21 mouse cellular contexts compared by ENCODE assay signal in the genomic region with DNA sequence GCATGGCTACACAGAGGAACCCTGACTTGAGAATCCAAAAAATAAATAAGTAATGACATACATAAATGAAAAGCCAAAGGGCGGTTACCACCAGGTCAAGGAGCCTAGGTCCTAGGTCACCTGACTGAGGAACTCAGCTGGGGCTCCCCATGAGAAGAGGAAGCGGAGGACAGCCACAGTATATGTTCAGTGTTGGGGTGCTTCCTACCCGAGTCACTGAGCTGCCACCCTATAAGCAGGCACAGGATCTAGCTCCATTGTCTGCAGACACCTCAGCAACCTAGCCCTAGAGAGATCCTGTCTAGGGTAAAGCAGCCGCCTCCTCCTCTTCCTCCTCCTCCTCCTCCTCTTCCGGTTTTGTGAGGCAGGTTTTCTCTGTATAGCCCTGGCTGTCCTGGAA. TPM values are rescaled to one million over a fixed set of nuclear protein-coding genes. Genes with fewer than 3 reads are reported as not detected.
DNase-seq lines count a peak whose midpoint lies in the region; ATAC-seq and TF ChIP-seq lines count a peak whose summit lies in the region.
"Had no signal": no experiment of that assay in that cellular context is flagged by ENCODE, and none has a peak within 500 bp of the region (broad histone marks: within the 10 kb centered on the region; RNA-seq: fewer than 3 reads in every experiment).

No protein-coding gene starts in this region.

- WGBS in thymus, adult 2 months: 50% methylated on average over 5 of the region's 5 CpGs

- TF ChIP-seq POLR2A in thymus, adult 2 months (IDR thresholded peaks at IDR 0.05; ENCODE audit: control insufficient read depth, extremely low read depth, insufficient read depth, low read length, poor library complexity): no peak

- peak; percentile 73 for ATAC-seq in CD4-positive, CD25-positive, alpha-beta regulatory T cell, adult 4 months
- ATAC-seq: forebrain, embryonic 13.5 days; hindbrain, postnatal 0 days; liver, postnatal 0 days had no signal

- H3K4me3 ChIP-seq in thymus, adult 2 months (ENCODE audit: control insufficient read depth, insufficient read depth, low read length): no peak overlapping the region
- H3K4me3 ChIP-seq: embryonic facial prominence, embryonic 12.5 days; erythroblast, embryonic 14.5 days; forebrain, embryonic 13.5 days had no signal

- no peak for DNase-seq in thymus, adult 2 months
- no peak for DNase-seq in thymus, postnatal 4 days
- DNase-seq in induced T-regulatory cell, adult 2 months (ENCODE audit: low read depth): peak; percentile 22
- peak; percentile 33 for DNase-seq in thymus, postnatal 25 days
- no peak for DNase-seq in kidney, adult 9 months
- DNase-seq in layer of hippocampus, postnatal 10 days (ENCODE audit: low spot score in 2 of 2): no peak
- DNase-seq: adrenal gland, adult 2 months; cerebellum, adult 9-10 months; gastrocnemius, postnatal 10 days; heart, adult 18-20 months; heart, postnatal 4 days; kidney, adult 18-20 months; kidney, postnatal 10 days; left cerebral cortex, postnatal 4 days; liver, postnatal 0 days; lung, postnatal 10 days had no signal

- no peaks in the 10 kb centered on the region for H3K36me3 ChIP-seq in thymus, adult 2 months (ENCODE audit: control insufficient read depth, insufficient read depth, low read length)

- no peak for TF ChIP-seq CTCF in thymus, adult 2 months (IDR thresholded peaks at IDR 0.05; ENCODE audit: borderline replicate concordance, control insufficient read depth, extremely low read depth, insufficient read depth, low read length, poor library complexity)

- no peaks in the 10 kb centered on the region for H3K27me3 ChIP-seq in thymus, adult 2 months (ENCODE audit: control insufficient read depth, insufficient read depth, low read length)
- H3K27me3 ChIP-seq: embryonic facial prominence, embryonic 12.5 days had no signal

- H3K27ac ChIP-seq in thymus, adult 2 months (ENCODE audit: control insufficient read depth, insufficient read depth, low read length): peak overlapping the region; percentile 79
- H3K27ac ChIP-seq: embryonic facial prominence, embryonic 12.5 days; forebrain, embryonic 13.5 days; hindbrain, postnatal 0 days had no signal

- peaks cover 31% of the 10 kb centered on the region for H3K4me1 ChIP-seq in thymus, adult 2 months (replicated peaks; ENCODE audit: control insufficient read depth, insufficient read depth, low read length)

RNA-seq across cellular contexts. Expression of gene Foxp4, which starts 41.3 kb away (rescaled TPM):
- 194 and 212 TPM in 2 replicates for polyA plus RNA-seq in thymus, adult 2 months (2012; rRNA removed)
- 1 to 10 TPM; 2.1 to 4.4 TPM for polyA plus RNA-seq in CD4-positive, CD25-positive, alpha-beta regulatory T cell, adult 4 months (2017; shearing (Covaris generic))
- total RNA-seq in layer of hippocampus, postnatal 10 days (2021): 10 to 100 TPM; 51.1 to 57.6 TPM

RNA-seq across cellular contexts. Expression of gene Mdfi, which starts 48.6 kb away (rescaled TPM):
- 18.9 and 19.8 TPM in 2 replicates for polyA plus RNA-seq in thymus, adult 2 months (2012; rRNA removed)
- polyA plus RNA-seq in CD4-positive, CD25-positive, alpha-beta regulatory T cell, adult 4 months (2017; shearing (Covaris generic)): not detected
- total RNA-seq in layer of hippocampus, postnatal 10 days (2021): 1 to 10 TPM; 1.3 to 2.0 TPM

Comparison
In these comparisons a context has a peak if more than half of its experiments do, and no peak if none do; other contexts are left out.
1. DNase-seq: peak in induced T-regulatory cell, adult 2 months (single experiment) and thymus, postnatal 25 days (single experiment); none in thymus, adult 2 months (single experiment), thymus, postnatal 4 days (single experiment), kidney, adult 9 months (single experiment) and layer of hippocampus, postnatal 10 days (0 of 2).
2. RNA of gene Foxp4, which starts 41.3 kb away (polyA plus RNA-seq): 194 to 212 TPM in thymus, adult 2 months; 2.1 to 4.4 TPM in CD4-positive, CD25-positive, alpha-beta regulatory T cell, adult 4 months; every median in the first group is over 10 times any median in the second.
3. RNA of gene Mdfi, which starts 48.6 kb away (polyA plus RNA-seq): 18.9 to 19.8 TPM in thymus, adult 2 months; not detected in CD4-positive, CD25-positive, alpha-beta regulatory T cell, adult 4 months; every median in the first group is over 10 times any median in the second.